Mouse (Mus musculus) heart, postnatal 0 days (tissue): ENCODE results near the gene Alk. TPM values are rescaled to one million over a fixed set of nuclear protein-coding genes. Genes with fewer than 3 reads are reported as not detected.

ENCODE experiments used
- ATAC-seq: fragments of 200-750 bp; cut with Nextera tagmentation; 2 replicates; pipeline ENCODE4 v1.8.0; 2017; ENCODE audit warnings: low read depth, moderate number of reproducible peaks, moderate library complexity; ENCODE audit not compliant: insufficient read depth
- DNase-seq: peaks from one replicate; pipeline ENCODE4 v3.0.0-alpha.2; 2016; ENCODE audit warnings: low spot score
- H3K27ac ChIP-seq: fragments of 300-500 bp; sonication (generic); 2 replicates; pipeline ENCODE4 v1.5.1; 2014; ENCODE audit warnings: low read depth, mild to moderate bottlenecking
- H3K27me3 ChIP-seq: fragments of 300-500 bp; sonication (generic); 2 replicates; pipeline ENCODE4 v1.6.1; 2014; ENCODE audit warnings: low read length, mixed read lengths; ENCODE audit not compliant: control insufficient read depth, insufficient read depth
- H3K36me3 ChIP-seq: fragments of 300-500 bp; sonication (generic); replicated peaks from 2 replicates; pipeline ENCODE4 v1.6.1; 2014; ENCODE audit warnings: low read length, mixed read lengths; ENCODE audit not compliant: control insufficient read depth, insufficient read depth
- H3K4me1 ChIP-seq: fragments of 300-500 bp; sonication (generic); 2 replicates; pipeline ENCODE4 v1.6.1; 2014; ENCODE audit warnings: antibody characterized with exemption; ENCODE audit not compliant: control insufficient read depth, insufficient read depth
- H3K4me2 ChIP-seq: fragments of 300-500 bp; sonication (generic); 2 replicates; pipeline ENCODE4 v1.6.1; 2014; ENCODE audit warnings: low read depth, mild to moderate bottlenecking, low read length, moderate library complexity
- H3K4me3 ChIP-seq: fragments of 300-500 bp; sonication (generic); 2 replicates; pipeline ENCODE4 v1.5.1; 2014; ENCODE audit warnings: low read depth, low read length
- H3K9ac ChIP-seq: fragments of 300-500 bp; sonication (generic); replicated peaks from 2 replicates; pipeline ENCODE4 v1.6.1; 2014; ENCODE audit warnings: low read depth, low read length, mixed read lengths
- H3K9me3 ChIP-seq: fragments of 300-500 bp; sonication (generic); replicated peaks from 2 replicates; pipeline ENCODE4 v1.6.1; 2016; ENCODE audit warnings: low read length; ENCODE audit not compliant: control insufficient read depth
- CTCF ChIP-seq: IDR thresholded peaks from 2 replicates; pipeline ENCODE4 v1.5.1; 2016; ENCODE audit warnings: antibody characterized with exemption, control low read depth, low read depth
- EP300 ChIP-seq: IDR thresholded peaks from 2 replicates; pipeline ENCODE4 v1.6.1; 2016; ENCODE audit warnings: antibody characterized with exemption, low read depth
- WGBS: fragments of 180-500 bp; shearing (Covaris S2); extraction: QIAGEN DNeasy Blood & Tissue Kit; methylation state at CpG from one replicate; pipeline ENCODE4 v1.1.7; 2014; 5-methylcytosine and 5-hydroxymethylcytosine counted together
- polyA plus RNA-seq: library from polyadenylated mRNA; unstranded; fragments of >200 nt; fragmentation: Nextera tagmentation; extraction: Ambion mirVana; gene quantifications from 2 replicates; pipeline ENCODE4 v1.2.1, GENCODE M21; 2015
- total RNA-seq: library from RNA; depleted of rRNA; stranded (reverse); fragments of >200 nt; gene quantifications from 2 replicates; pipeline ENCODE4 v1.2.3, GENCODE M21; 2014; ENCODE audit warnings: low replicate concordance

Alk gene
- total and polyA plus RNA-seq, 2 experiments from 2014 or later, result 0.04 TPM; not detected in 1

- Histone ChIP-seq H3K4me1 (no peaks in the 10 kb centered on the region), H3K4me2 (no peak overlapping the region), H3K27me3 (no peaks in the 10 kb centered on the region), H3K4me3 (no peak overlapping the region), H3K9ac (no peak overlapping the region), H3K9me3 (no peaks in the 10 kb centered on the region), H3K27ac (no peak overlapping the region), H3K36me3 (no peaks in the 10 kb centered on the region)
- 85% methylated on average over 9 of the region's 9 CpGs for WGBS
- no peak for DNase-seq
- TF ChIP-seq EP300 (no peak), CTCF (no peak)
- ATAC-seq, result no peak
Measured at GRCm38 (mm10) chr17:72579321-72579720, 25.1 kb downstream of the Alk start.

GRCm38 (mm10) chr17:72571379-72571778, 33.0 kb downstream of the Alk start:
- Histone ChIP-seq H3K27ac (no peak overlapping the region), H3K4me1 (no peaks in the 10 kb centered on the region), H3K9me3 (no peaks in the 10 kb centered on the region), H3K27me3 (no peaks in the 10 kb centered on the region), H3K36me3 (no peaks in the 10 kb centered on the region), H3K4me3 (no peak overlapping the region), H3K9ac (no peak overlapping the region), H3K4me2 (no peak overlapping the region)
- 65% methylated on average over 2 of the region's 2 CpGs for WGBS
- ATAC-seq (no peak), DNase-seq (no peak)
- TF ChIP-seq EP300, result no peak
- no peak for TF ChIP-seq CTCF

DNA sequence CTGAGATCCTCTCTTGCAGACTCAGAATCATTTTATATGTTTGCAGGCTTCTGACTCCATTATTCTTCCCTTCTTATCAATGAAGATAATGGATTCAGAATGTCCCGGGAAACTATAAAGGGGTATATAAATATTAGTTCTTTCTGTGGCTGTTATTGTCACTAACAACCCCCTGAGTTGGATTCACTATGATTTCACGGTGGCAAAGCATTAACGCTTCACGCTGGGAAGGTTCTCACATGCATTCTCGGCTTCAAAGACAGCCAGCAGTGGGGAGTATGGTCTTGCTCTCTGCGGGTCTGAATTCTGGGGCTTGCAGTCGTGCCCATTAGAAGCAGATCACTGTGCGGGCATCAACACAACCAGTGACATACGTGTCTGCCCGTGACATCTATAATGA, 34.9 kb downstream of the Alk start:
- Histone ChIP-seq H3K4me1 (no peaks in the 10 kb centered on the region), H3K27me3 (no peaks in the 10 kb centered on the region), H3K27ac (no peak overlapping the region), H3K4me3 (no peak overlapping the region), H3K36me3 (no peaks in the 10 kb centered on the region), H3K4me2 (no peak overlapping the region), H3K9me3 (no peaks in the 10 kb centered on the region), H3K9ac (no peak overlapping the region)
- ATAC-seq (no peak), DNase-seq (no peak)
- 65% methylated on average over 10 of the region's 10 CpGs for WGBS
- no peak for TF ChIP-seq CTCF

DNA sequence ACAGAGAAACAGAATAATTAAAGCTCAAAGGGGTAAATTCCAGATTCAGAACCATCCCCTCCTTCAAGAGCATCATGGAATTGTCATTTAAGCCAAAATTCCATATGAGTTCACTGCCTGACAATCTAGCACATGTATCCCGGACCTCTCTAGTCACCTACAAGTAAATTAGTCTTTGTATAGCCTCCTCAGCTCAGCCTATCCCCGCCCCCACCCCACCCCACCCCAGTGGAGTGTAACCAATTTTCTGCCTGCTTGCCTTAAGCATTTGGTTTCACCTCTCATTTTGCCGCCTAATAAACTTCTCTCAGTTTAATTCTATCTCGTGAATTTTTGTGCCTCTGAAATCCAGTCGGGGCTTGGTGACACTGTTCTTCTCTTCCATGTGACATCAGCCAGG, 41.0 kb downstream of the Alk start:
- Histone ChIP-seq H3K4me2 (no peak overlapping the region), H3K4me1 (no peaks in the 10 kb centered on the region), H3K9me3 (no peaks in the 10 kb centered on the region), H3K36me3 (no peaks in the 10 kb centered on the region), H3K4me3 (no peak overlapping the region), H3K9ac (no peak overlapping the region), H3K27ac (no peak overlapping the region), H3K27me3 (no peaks in the 10 kb centered on the region)
- TF ChIP-seq EP300 (no peak), CTCF (no peak)
- WGBS, result 76% methylated on average over 5 of the region's 5 CpGs
- ATAC-seq (no peak), DNase-seq (no peak)

DNA sequence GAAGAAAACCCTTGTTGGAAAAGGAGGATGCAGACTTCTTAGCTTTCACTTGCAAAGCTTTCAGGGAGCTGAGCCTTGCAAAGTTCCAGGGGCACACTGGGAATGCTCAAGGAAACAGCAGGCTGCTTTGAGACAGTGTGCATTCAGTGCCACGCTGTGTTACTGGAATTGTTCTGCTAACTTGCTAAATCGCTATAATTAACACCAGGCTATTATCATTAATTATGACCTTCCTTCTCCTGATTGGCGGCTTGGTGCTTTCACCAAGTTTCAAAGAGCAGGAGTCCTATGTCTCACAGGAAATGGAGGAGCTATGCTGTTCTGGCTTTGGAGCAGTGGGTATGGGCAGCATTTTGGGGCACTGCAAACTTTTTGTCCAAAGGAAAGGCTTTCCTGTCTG, 43.0 kb downstream of the Alk start:
- H3K4me2 ChIP-seq, result no peak overlapping the region
- no peak overlapping the region for H3K9ac ChIP-seq
- ATAC-seq, result no peak
- H3K27ac ChIP-seq, result no peak overlapping the region
- no peak overlapping the region for H3K4me3 ChIP-seq
- H3K27me3 ChIP-seq, result no peaks in the 10 kb centered on the region
- TF ChIP-seq CTCF, result no peak
- no peak for TF ChIP-seq EP300
- 64% methylated on average over 3 of the region's 3 CpGs for WGBS
- no peaks in the 10 kb centered on the region for H3K9me3 ChIP-seq
- no peaks in the 10 kb centered on the region for H3K4me1 ChIP-seq
- no peaks in the 10 kb centered on the region for H3K36me3 ChIP-seq
- no peak for DNase-seq

DNA sequence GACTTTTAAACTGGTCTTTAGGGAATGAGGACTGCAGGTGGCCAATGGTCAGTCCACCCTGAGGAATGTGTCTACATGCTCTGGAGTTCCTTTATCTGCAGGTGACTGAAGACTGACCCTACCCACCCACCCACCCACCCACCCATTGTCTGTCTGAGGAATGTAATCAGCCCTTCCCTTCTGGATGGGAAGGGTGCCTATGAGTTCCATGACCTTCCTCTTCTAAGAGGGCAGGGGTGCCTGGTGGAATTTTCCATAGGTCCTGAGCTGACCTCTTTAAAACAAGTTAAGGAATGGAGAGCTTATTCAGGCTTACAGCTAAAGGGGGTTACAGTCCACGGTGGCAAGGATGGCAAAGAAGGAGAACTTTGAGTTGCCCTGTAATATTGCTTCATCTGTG, 43.7 kb downstream of the Alk start:
- Histone ChIP-seq H3K36me3 (no peaks in the 10 kb centered on the region), H3K27ac (no peak overlapping the region), H3K4me3 (no peak overlapping the region), H3K9me3 (no peaks in the 10 kb centered on the region), H3K27me3 (no peaks in the 10 kb centered on the region), H3K4me1 (no peaks in the 10 kb centered on the region), H3K9ac (no peak overlapping the region), H3K4me2 (no peak overlapping the region)
- DNase-seq (no peak), ATAC-seq (no peak)
- TF ChIP-seq EP300, result no peak
- 63% methylated on average over 1 of the region's 1 CpGs for WGBS
